Mouse (Mus musculus): ENCODE results near the gene Rpain. TPM values are rescaled to one million over a fixed set of nuclear protein-coding genes. Genes with fewer than 3 reads are reported as not detected.

Gene Rpain
- total RNA-seq, 2 experiments from 2014 or later: 36.1 to 38.8 TPM

DNA sequence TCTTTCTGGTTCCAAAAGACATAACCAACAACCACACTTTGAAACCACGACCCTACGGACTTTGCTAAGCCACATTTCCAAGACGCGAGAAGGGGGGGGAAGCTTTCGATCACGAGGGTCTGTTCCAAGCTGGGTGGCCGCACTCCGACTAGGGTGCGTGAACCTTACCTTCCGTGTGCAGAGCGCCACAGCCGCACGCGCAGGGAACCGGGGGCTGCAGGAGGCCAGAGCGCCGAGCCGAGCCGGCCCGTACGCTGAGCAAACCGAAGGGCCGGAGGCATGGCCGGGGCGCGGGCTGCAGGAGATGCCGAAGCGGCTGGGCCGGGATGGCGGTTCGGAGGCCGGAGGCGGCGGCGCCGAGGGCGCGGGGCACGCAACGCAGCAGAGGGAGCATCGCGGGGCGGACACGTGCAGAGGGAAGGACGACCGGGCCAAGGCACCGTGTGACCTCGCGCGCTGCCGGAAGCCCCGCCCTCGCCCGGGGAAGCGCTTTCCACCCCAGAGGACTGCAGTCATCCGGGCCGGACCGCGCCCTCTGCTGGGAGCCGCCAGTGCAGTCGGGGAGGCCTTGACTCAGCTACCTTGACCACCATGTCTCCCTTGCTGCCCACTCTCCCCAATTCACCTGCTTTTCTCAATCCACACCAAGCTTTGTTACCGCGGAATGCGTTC, 12.7 kb downstream of the Rpain start, which contains the start of gene C1qbp:
Gene C1qbp, minus strand, starts transcription at position 470 of the 672 bp plus-strand sequence.
- peak; percentile 88 to 94 for DNase-seq (ENCODE audit: low spot score in 2 of 2)

DNA sequence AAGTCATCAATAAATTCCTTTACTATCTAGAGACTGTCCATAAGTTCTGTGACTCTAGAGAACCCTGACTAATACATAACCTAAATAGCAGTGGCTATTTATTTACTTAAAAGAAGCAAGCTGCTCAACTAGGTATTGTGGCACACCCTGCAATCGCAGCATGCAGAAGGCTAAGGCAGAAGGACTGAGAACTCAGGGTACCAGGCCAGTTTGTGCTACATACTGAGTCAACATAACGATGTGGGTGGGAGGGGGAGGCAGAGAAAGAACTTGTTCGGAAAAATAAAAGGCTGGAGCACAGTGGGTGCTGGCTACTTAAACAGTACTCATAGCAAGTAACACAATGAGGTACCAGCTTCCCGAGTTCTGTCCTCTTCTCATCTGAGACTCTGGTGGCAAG, 31.2 kb downstream of the Rpain start:
- peak; percentile 61 to 90 for DNase-seq (ENCODE audit: low spot score in 2 of 2)

DNA sequence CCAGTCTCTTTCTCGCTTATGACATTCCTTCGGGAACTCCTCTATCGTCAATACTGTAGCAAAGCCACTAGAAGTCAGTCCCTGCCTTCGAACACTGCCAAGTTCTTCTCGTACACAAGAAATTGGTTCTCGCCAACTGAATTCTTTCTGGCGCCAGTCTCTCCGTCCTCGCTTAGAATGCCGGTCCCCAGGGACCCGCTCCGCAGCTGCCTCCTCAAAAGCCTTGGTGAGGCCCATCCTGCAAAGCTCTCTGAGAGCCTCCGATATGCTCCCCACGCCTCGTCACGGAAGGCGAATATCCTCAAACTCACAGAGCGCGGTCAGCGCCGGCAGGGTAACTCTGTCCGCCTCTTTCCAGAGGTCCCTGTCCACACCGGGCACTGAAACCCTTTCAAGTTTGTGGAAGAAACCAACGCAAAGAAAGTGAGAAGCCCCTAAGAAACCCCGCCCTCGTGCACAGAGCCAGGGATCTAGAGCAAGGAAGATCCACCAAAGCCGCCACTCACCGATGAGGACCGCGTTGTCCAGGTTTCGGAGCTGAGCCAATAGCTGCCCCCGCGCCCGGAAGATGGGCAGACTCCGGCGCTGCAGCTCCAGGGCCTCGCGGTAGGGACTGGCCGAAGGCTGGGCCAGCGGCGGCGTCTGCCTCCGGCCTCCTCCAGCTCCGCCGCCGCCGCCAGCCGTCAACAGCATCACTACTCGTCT, 33.8 kb downstream of the Rpain start:
- DNase-seq (ENCODE audit: low spot score in 2 of 2): no peak

- DNase-seq (ENCODE audit: low spot score in 2 of 2): peak; percentile 96 to 99
Measured at GRCm38 (mm10) chr11:71004316-71004773, 34.3 kb downstream of the Rpain start, which contains the start of gene Dhx33. TSS of gene Dhx33 (minus strand) at chr11:71004437.

GRCm38 (mm10) chr11:71005046-71005445, 35.0 kb downstream of the Rpain start:
- no peak for DNase-seq (ENCODE audit: low spot score in 2 of 2)

DNA sequence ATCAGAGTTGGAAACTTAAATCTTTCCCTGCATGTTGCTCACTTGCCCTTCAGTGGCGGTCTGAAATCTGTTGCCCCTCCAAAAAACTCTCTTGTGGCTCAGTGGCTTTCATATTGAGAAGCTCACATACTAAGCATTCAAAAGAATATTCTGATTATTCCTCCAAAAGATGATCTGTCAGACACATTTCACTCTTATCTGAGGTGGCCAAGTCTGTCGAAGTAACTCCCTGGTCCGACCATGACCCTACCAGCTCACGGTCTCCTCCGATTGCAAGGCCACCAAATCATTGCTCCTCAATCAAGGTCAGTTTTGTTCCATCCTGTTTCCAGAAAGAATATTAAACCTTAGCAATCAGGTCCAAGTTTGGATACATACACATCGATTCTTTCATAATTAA, 37.0 kb downstream of the Rpain start:
- DNase-seq (ENCODE audit: low spot score in 2 of 2): no peak

GRCm38 (mm10) chr11:71007831-71008230, 37.8 kb downstream of the Rpain start:
- DNase-seq (ENCODE audit: low spot score in 2 of 2): no peak

DNA sequence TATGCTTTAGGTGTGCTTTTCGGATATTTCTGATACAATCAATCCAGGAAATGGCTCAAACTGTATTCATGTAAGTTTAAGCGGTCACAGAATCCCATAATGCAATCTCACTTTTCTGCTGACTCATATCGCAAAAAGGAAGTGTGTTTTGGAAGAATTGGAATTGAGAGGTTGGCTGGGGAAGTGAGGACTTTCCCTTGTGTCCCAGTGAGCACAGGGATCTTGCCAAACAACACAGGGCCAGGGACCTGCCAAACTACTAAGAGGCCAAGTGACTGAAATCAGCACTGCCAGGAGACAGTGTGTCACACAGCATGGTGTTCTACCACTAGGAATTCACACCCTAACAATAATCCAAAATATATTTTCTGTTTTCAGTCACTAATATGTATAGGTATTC, 38.3 kb downstream of the Rpain start:
- no peak for DNase-seq (ENCODE audit: low spot score in 2 of 2)

DNA sequence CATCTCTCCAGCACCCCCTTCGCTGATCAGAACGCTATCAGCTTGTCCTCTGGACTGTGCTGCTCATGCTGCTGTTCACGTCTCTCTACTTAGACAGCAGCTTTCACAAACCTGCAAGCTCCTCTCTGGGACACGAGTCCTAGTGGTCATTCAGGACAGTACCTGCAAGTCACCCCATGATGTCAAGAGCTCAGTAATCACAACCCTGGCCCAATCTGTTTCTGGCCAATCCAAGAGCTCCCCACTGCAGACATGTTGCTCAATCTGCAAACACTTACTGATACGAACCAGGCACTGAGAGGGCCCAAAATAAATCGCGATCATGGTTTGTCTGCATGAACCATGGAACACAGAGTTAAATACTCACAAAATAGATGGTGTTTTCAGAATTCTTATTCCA, 42.7 kb downstream of the Rpain start:
- no peak for DNase-seq (ENCODE audit: low spot score in 2 of 2)

DNA sequence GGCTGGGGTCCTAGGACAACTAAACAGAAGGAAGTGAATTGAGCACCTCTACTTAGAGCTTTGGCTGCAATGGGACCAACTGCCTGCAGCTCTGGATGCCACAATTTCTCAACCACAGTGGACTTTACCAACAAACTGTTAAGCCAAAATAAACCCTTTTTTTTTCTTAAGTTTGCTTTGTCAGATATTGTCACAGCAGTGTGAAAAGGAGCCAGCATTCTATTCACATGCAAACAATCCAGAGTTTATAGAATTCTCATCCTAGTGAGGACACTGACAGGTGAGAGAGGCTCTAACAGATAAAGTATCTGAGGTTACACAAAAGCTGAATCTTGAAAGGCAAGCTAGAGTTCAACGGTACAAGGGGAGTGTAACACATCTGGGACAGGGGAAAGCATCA, 47.0 kb downstream of the Rpain start:
- DNase-seq (ENCODE audit: low spot score in 2 of 2): no peak

DNA sequence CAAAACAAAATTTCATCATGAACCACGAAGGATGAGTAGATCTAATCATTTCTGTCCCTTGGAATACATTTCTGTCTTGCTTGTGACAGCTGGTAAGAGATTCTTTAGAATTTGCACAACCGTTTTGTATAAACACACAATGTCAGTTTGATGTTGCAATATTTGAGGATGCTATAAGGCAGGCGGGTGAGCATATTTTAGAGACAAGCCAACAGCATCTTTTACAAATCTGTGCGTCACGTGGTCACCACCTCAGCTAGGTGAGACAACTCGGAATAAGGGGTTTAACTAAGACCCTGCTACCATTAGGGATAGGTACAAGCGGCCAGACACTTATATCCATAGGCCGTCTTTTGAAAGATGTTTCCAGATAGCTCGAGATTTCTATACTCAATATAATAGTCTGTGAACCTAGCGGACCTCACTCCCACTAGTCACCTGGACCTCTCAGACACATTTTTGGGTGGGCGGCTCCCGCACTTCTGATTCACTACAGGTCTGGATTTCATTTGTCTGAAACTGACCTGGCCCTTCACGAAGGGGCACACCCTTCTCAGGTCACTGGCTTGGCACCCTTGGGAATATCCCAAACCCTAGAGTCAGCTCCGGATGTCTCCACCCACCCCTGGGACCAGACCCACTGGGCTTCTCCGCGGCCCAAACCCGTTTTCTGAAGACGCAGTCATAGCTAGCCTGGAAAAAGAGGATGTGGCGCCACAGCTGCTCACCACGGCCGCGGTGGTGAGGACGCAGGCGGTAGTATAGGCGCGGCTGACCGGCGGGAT, 48.6 kb downstream of the Rpain start:
- no peak for DNase-seq (ENCODE audit: low spot score in 2 of 2)

- peak; percentile 99 for DNase-seq (ENCODE audit: low spot score in 2 of 2)
Measured at GRCm38 (mm10) chr11:71019201-71020068, 49.4 kb downstream of the Rpain start, which contains the start of the genes Mis12 and Derl2. TSS of gene Mis12 (plus strand) at chr11:71019611. TSS of gene Derl2 (minus strand) at chr11:71019841.

Other genes with a start within 250 kb of the Rpain start
- gene Zfp3, start 206.0 kb upstream of the Rpain start, total RNA-seq (2021): 10 to 100 TPM; 22.5 to 24.6 TPM
- not detected for gene Scimp, start 157.6 kb upstream of the Rpain start, total RNA-seq (2021)
- gene Rabep1, start 125.4 kb upstream of the Rpain start, total RNA-seq (2021): 100 to 1,000 TPM; 128 to 130 TPM
- gene Nup88, start 240 bp upstream of the Rpain start, total RNA-seq (2021): 10 to 100 TPM; 49.1 to 49.6 TPM
- gene C1qbp, start 12.8 kb downstream of the Rpain start, total RNA-seq (2021): 100 to 1,000 TPM in 1 of 2 experiments, 10 to 100 TPM in 1; 98.4 to 107 TPM
- gene Dhx33, start 34.2 kb downstream of the Rpain start, total RNA-seq (2021): 10 to 100 TPM; 62.4 to 63.8 TPM
- 10 to 100 TPM; 17.7 to 19.5 TPM for gene Mis12, start 49.4 kb downstream of the Rpain start, total RNA-seq (2021)
- gene Derl2, start 49.6 kb downstream of the Rpain start, total RNA-seq (2021): 10 to 100 TPM; 26.7 to 27.6 TPM
- gene 6330403K07Rik, start 63.3 kb downstream of the Rpain start, total RNA-seq (2021): 100 to 1,000 TPM; 215 to 252 TPM
- gene Nlrp1a, start 174.5 kb downstream of the Rpain start, total RNA-seq (2021): under 1 TPM; 0.67 to 0.76 TPM